Mouse (Mus musculus) liver, embryonic 14.5 days (tissue): ENCODE measurements around the gene Mrps10.
A peak's percentile ranks its signal among the peaks of the same experiment; 100 is the strongest.

Experiments used
- CTCF ChIP-seq: IDR thresholded peaks from 2 replicates; pipeline ENCODE4 v1.5.1; 2016; ENCODE audit warnings: antibody characterized with exemption, low read depth, control low read depth
- EP300 ChIP-seq: IDR thresholded peaks from 2 replicates; pipeline ENCODE4 v1.6.1; 2016; ENCODE audit warnings: antibody characterized with exemption, low read depth

- TF ChIP-seq CTCF (peak; percentile 89), EP300 (no peak)
These were observed 2.8 kb downstream of the Mrps10 start for GRCm38 (mm10) chr17:47371451-47371850.
